Mouse (Mus musculus): ENCODE results near the gene Plcl1.

Gene Plcl1

GRCm38 (mm10) chr1:55612759-55613328 is 207.1 kb downstream of the Plcl1 start:
- no peak for DNase-seq (ENCODE audit: low spot score)

- no peak for DNase-seq (ENCODE audit: low spot score)
Observed at GRCm38 (mm10) chr1:55617857-55618256, 212.1 kb downstream of the Plcl1 start.

DNA sequence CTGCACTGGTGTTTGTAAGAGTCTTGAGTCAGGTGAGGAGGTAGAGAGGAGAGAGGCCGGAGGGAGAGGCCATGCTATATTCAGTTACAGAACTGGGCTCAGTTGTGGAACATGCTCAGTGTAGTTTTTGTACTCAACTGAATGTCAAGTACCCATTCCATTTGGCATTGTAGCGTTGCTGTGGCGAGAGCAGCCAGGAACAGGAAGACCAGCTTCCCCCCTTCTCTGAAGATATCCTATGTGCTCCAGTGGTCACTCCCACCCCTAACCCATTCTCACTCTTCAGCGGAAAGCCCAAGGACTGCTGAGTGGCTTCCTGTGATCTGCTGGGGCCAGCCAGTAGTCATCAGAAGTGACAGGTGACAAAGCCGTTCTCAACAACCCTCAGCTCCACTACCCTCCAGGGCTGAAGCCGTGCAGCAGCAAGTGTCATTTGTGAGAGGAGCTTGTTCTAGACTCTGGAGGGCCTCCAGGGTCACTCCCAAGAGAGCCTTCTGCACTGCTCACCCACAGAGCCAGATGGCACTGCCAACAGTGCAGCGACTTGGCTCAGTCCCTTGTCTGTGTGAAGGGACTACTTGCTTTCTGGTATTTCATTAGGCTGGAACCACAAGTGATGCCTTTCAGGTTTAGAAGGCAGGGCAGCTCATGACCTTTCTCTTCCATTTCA is 213.0 kb downstream of the Plcl1 start:
- DNase-seq (ENCODE audit: low spot score), result peak; percentile 0

GRCm38 (mm10) chr1:55631496-55631895 is 225.8 kb downstream of the Plcl1 start:
- no peak for DNase-seq (ENCODE audit: low spot score)

- no peak for DNase-seq (ENCODE audit: low spot score)
Observed at GRCm38 (mm10) chr1:55632024-55632423, 226.3 kb downstream of the Plcl1 start.

DNA sequence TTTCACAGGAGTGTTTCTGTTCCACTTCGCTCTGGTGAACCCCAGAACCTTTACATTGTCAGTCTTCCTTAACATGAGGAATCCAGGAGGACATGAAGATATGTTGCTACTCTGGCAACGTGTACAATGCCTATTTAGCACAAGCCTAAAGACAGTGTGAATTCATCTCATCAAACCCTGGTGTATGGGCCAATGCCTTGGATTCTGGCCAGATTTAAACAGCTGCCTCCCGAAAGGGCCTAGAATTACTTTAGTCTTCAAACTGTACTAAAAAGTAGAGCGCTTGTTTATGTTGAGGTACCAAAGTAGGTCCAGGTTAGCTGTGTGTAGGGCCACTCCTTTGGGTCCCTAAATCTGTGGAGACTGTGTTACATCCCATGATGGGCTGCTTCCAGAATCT is 227.6 kb downstream of the Plcl1 start:
- no peak for DNase-seq (ENCODE audit: low spot score)

GRCm38 (mm10) chr1:55659518-55660210 is 253.9 kb downstream of the Plcl1 start:
- DNase-seq (ENCODE audit: low spot score), result no peak

- no peak for DNase-seq (ENCODE audit: low spot score)
Observed at GRCm38 (mm10) chr1:55661381-55661780, 255.7 kb downstream of the Plcl1 start.

- DNase-seq (ENCODE audit: low spot score), result peak; percentile 10
Observed at GRCm38 (mm10) chr1:55665137-55665827, 259.6 kb downstream of the Plcl1 start.

DNA sequence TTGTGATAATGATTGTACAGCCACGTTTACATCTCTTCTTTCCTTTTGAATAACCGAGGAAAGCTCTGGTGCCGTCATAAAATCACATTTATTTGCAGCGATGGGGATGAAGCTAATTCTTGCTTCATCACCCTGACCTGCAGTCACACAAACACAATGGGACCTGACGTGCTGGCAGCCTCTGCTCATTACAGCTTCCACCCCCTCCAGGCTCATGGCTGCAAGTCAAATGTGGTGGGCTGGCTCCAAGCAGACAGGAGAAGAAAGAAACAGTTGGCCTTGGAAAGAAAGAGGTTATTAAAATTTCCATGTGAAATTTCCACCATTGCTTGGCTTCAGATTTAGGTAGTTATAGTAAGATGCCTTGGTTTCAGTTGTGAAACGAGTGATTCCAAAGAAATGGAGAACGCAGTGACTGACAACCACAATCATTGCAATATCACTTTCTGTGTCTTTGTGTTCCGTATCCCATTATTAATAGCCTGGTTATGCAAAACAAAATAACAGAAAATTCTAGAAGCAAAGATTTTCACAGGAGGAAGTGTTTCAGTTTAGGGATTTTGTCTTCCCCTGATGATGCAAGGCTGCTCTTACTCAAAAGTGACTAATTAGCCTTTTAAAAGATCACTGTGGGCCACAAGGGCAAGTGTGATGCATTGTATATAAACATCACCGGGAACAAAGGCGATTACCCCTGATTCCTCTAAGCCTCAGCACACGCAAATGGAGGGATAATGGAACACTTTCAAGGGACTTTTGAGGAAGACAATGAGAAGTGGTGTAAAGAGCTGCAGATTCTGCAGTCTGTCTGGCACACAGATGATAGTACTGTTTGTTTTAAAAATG is 260.3 kb downstream of the Plcl1 start:
- no peak for DNase-seq (ENCODE audit: low spot score)

DNA sequence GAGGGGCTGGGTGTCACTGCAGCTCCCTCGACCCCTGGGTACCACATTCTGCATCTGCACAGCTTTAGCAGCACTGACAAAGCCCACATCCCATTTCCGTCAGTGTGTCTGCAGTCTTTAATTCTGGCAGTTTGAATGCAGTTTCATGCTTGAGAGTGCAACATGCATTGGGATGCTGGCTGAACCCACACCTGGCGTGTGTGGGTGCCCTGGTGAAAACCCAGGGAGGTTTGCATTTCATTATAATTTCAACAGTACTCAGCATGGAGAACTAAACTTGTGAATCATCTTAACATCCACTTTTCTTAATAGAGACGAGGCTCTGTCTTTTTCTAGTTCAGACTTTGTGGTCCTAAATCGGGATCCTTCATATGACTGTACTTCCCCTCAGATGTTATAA is 261.1 kb downstream of the Plcl1 start:
- no peak for DNase-seq (ENCODE audit: low spot score)

- DNase-seq (ENCODE audit: low spot score), result no peak
Observed at GRCm38 (mm10) chr1:55668622-55669237, 263.0 kb downstream of the Plcl1 start.

DNA sequence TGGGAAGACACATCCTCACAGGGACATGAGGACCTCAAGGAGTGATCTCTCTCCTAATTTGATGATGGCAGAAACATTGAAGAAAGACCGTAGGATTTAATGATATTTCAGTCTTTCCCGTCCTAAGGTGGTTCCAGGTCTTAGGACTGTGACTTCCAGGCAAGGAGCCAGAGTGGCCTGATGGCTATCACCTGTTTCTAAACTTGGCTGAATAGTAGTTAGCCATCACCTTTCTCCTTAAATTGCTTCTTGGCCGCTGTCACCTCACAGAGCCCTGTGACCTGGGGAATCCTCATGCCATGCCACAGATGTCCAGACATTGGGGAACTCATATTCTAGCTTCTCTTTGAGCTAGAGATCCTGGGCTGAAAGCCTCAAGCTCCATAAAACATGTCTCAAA is 277.0 kb downstream of the Plcl1 start:
- DNase-seq (ENCODE audit: low spot score), result no peak

GRCm38 (mm10) chr1:55686261-55686660 is 280.5 kb downstream of the Plcl1 start:
- DNase-seq (ENCODE audit: low spot score), result no peak

- DNase-seq (ENCODE audit: low spot score), result no peak
Observed at GRCm38 (mm10) chr1:55693636-55694220, 288.0 kb downstream of the Plcl1 start.

- no peak for DNase-seq (ENCODE audit: low spot score)
Observed at GRCm38 (mm10) chr1:55696206-55696605, 290.5 kb downstream of the Plcl1 start.

- no peak for DNase-seq (ENCODE audit: low spot score)
Observed at GRCm38 (mm10) chr1:55699393-55699970, 293.8 kb downstream of the Plcl1 start.

GRCm38 (mm10) chr1:55700016-55700415 is 294.3 kb downstream of the Plcl1 start:
- no peak for DNase-seq (ENCODE audit: low spot score)

DNA sequence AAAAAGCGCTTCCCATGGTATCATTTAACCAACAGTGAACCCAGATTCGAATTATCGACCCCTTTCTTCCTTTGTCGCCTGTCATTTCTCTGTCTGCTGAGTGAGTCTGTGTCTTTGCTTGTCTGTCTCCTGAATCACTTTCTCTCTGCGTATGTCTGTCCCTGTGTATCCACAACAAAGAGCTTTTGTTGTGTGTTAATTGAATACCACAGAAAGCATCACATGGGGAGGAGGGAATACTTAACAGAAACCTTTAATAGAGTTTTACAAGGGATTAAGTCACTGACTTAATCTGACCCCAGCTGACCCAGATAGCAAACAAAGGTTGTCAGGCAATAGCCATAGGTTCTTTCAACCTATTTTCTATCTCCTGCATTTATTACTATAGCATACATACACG is 295.0 kb downstream of the Plcl1 start:
- no peak for DNase-seq (ENCODE audit: low spot score)

GRCm38 (mm10) chr1:55701601-55702000 is 295.9 kb downstream of the Plcl1 start:
- DNase-seq (ENCODE audit: low spot score), result no peak

- no peak for DNase-seq (ENCODE audit: low spot score)
Observed at GRCm38 (mm10) chr1:55702106-55702505, 296.4 kb downstream of the Plcl1 start.

All from lung, postnatal 25 days (tissue).